Mouse (Mus musculus) limb, embryonic 10.5 days (tissue): Measurements from ENCODE around the gene Sost. TPM values are rescaled to one million over a fixed set of nuclear protein-coding genes. Genes with fewer than 3 reads are reported as not detected.

ENCODE experiments used
- DNase-seq: peaks from one replicate; pipeline ENCODE4 v3.0.0-alpha.2; 2017; ENCODE audit warnings: low spot score
- H3K27ac ChIP-seq: fragments of 300-500 bp; sonication (generic); 2 replicates; pipeline ENCODE4 v1.5.1; 2016; ENCODE audit warnings: mild to moderate bottlenecking
- H3K27me3 ChIP-seq: fragments of 300-500 bp; sonication (generic); 2 replicates; pipeline ENCODE4 v1.6.1; 2016; ENCODE audit warnings: low read depth, mild to moderate bottlenecking; ENCODE audit not compliant: poor library complexity, severe bottlenecking
- H3K36me3 ChIP-seq: fragments of 300-500 bp; sonication (generic); 2 replicates; pipeline ENCODE4 v1.6.1; 2016; ENCODE audit warnings: mild to moderate bottlenecking, moderate library complexity
- H3K4me1 ChIP-seq: fragments of 300-500 bp; sonication (generic); 2 replicates; pipeline ENCODE4 v1.6.1; 2016
- H3K4me3 ChIP-seq: fragments of 300-500 bp; sonication (generic); 2 replicates; pipeline ENCODE4 v1.5.1; 2016; ENCODE audit warnings: mild to moderate bottlenecking, moderate library complexity
- H3K9me3 ChIP-seq: fragments of 300-500 bp; sonication (generic); replicated peaks from 2 replicates; pipeline ENCODE4 v1.6.1; 2016; ENCODE audit warnings: mild to moderate bottlenecking
- WGBS: fragments of 180-500 bp; shearing (Covaris S2); methylation state at CpG from one replicate; pipeline ENCODE4 v1.1.7; 2016; 5-methylcytosine and 5-hydroxymethylcytosine counted together
- polyA plus RNA-seq: library from polyadenylated mRNA; unstranded; fragments of >200 nt; fragmentation: Nextera tagmentation; extraction: Ambion mirVana; gene quantifications from 2 replicates; pipeline ENCODE4 v1.2.1, GENCODE M21; 2016

The Sost gene
- polyA plus RNA-seq, 1 experiment from 2014 or later, result 1.9 TPM

GRCm38 (mm10) chr11:101963473-101964291 lies 3.1 kb downstream of the Sost start:
- Histone ChIP-seq H3K36me3 (no peaks in the 10 kb centered on the region), H3K4me3 (peak overlapping the region; percentile 61), H3K4me1 (peaks cover 71% of the 10 kb centered on the region), H3K9me3 (no peaks in the 10 kb centered on the region), H3K27me3 (peaks cover 99% of the 10 kb centered on the region), H3K27ac (peak overlapping the region; percentile 80)
- WGBS, result under 1% methylated on average over 78 of the region's 78 CpGs
- DNase-seq, result peak; percentile 76

- no peaks in the 10 kb centered on the region for H3K9me3 ChIP-seq
- H3K4me1 ChIP-seq, result peaks cover 68% of the 10 kb centered on the region
- DNase-seq, result no peak
- WGBS, result 1% methylated on average over 11 of the region's 11 CpGs
- peak overlapping the region; percentile 61 for H3K4me3 ChIP-seq
- H3K36me3 ChIP-seq, result no peaks in the 10 kb centered on the region
- peaks cover 100% of the 10 kb centered on the region for H3K27me3 ChIP-seq
- H3K27ac ChIP-seq, result peak overlapping the region; percentile 80; the same call in 1 of the 2 replicates
Measured at GRCm38 (mm10) chr11:101963043-101963442, 3.8 kb downstream of the Sost start.

GRCm38 (mm10) chr11:101957476-101957875 lies 9.3 kb downstream of the Sost start:
- Histone ChIP-seq H3K4me3 (no peak overlapping the region), H3K4me1 (peaks cover 20% of the 10 kb centered on the region), H3K27ac (no peak overlapping the region), H3K36me3 (no peaks in the 10 kb centered on the region), H3K27me3 (peaks cover 88% of the 10 kb centered on the region), H3K9me3 (no peaks in the 10 kb centered on the region)
- WGBS, result 64% methylated on average over 5 of the region's 5 CpGs
- no peak for DNase-seq

- DNase-seq, result no peak
- H3K27me3 ChIP-seq, result peaks cover 61% of the 10 kb centered on the region
- no peak overlapping the region for H3K4me3 ChIP-seq
- H3K9me3 ChIP-seq, result no peaks in the 10 kb centered on the region
- H3K36me3 ChIP-seq, result no peaks in the 10 kb centered on the region
- H3K4me1 ChIP-seq, result peaks cover 17% of the 10 kb centered on the region
- H3K27ac ChIP-seq, result no peak overlapping the region
- WGBS, result 76% methylated on average over 4 of the region's 4 CpGs
Measured at GRCm38 (mm10) chr11:101953441-101953840, 13.4 kb downstream of the Sost start.

GRCm38 (mm10) chr11:101952541-101953341 lies 14.1 kb downstream of the Sost start:
- 39% methylated on average over 24 of the region's 24 CpGs for WGBS
- Histone ChIP-seq H3K4me1 (peaks cover 18% of the 10 kb centered on the region), H3K27me3 (peaks cover 54% of the 10 kb centered on the region), H3K4me3 (no peak overlapping the region), H3K36me3 (no peaks in the 10 kb centered on the region), H3K9me3 (no peaks in the 10 kb centered on the region), H3K27ac (peak overlapping the region; percentile 25; the same call in 1 of the 2 replicates)
- DNase-seq, result no peak

GRCm38 (mm10) chr11:101950021-101950420 lies 16.8 kb downstream of the Sost start:
- Histone ChIP-seq H3K4me3 (no peak overlapping the region), H3K27ac (no peak overlapping the region), H3K36me3 (no peaks in the 10 kb centered on the region), H3K27me3 (peaks cover 36% of the 10 kb centered on the region), H3K4me1 (peaks cover 25% of the 10 kb centered on the region), H3K9me3 (no peaks in the 10 kb centered on the region)
- 91% methylated on average over 5 of the region's 5 CpGs for WGBS
- no peak for DNase-seq

- Histone ChIP-seq H3K4me1 (peaks cover 16% of the 10 kb centered on the region), H3K36me3 (no peaks in the 10 kb centered on the region), H3K27ac (peak overlapping the region; percentile 59), H3K4me3 (no peak overlapping the region), H3K9me3 (no peaks in the 10 kb centered on the region), H3K27me3 (peaks cover 10% of the 10 kb centered on the region; the same call in 1 of the 2 replicates)
- DNase-seq, result peak; percentile 64
- 20% methylated on average over 5 of the region's 5 CpGs for WGBS
Measured at GRCm38 (mm10) chr11:101946525-101946924, 20.3 kb downstream of the Sost start.

- peaks cover 36% of the 10 kb centered on the region for H3K4me1 ChIP-seq
- WGBS, result 37% methylated on average over 3 of the region's 3 CpGs
- H3K27ac ChIP-seq, result no peak overlapping the region
- H3K9me3 ChIP-seq, result no peaks in the 10 kb centered on the region
- H3K4me3 ChIP-seq, result no peak overlapping the region
- H3K27me3 ChIP-seq, result peaks cover 21% of the 10 kb centered on the region
- no peak for DNase-seq
- no peaks in the 10 kb centered on the region for H3K36me3 ChIP-seq
Measured at GRCm38 (mm10) chr11:101943055-101943454, 23.8 kb downstream of the Sost start.

- peak; percentile 64 for DNase-seq
Measured at GRCm38 (mm10) chr11:101937108-101937507, 29.7 kb downstream of the Sost start.

GRCm38 (mm10) chr11:101936421-101936820 lies 30.4 kb downstream of the Sost start:
- no peak overlapping the region for H3K4me3 ChIP-seq

More at GRCm38 (mm10) chr11:101937108-101937507, 29.7 kb downstream of the Sost start:
- no peaks in the 10 kb centered on the region for H3K36me3 ChIP-seq
- under 1% methylated on average over 32 of the region's 32 CpGs for WGBS
- peaks cover 45% of the 10 kb centered on the region for H3K27me3 ChIP-seq
- H3K4me1 ChIP-seq, result peaks cover 49% of the 10 kb centered on the region
- peak overlapping the region; percentile 54 for H3K4me3 ChIP-seq
- peak overlapping the region; percentile 79 for H3K27ac ChIP-seq
- no peaks in the 10 kb centered on the region for H3K9me3 ChIP-seq

GRCm38 (mm10) chr11:101935743-101936142 lies 31.1 kb downstream of the Sost start:
- H3K27me3 ChIP-seq, result peaks cover 45% of the 10 kb centered on the region
- no peak overlapping the region for H3K4me3 ChIP-seq
- DNase-seq, result no peak
- no peaks in the 10 kb centered on the region for H3K9me3 ChIP-seq
- WGBS, result 69% methylated on average over 3 of the region's 3 CpGs
- no peak overlapping the region for H3K27ac ChIP-seq
- H3K36me3 ChIP-seq, result no peaks in the 10 kb centered on the region
- peaks cover 43% of the 10 kb centered on the region for H3K4me1 ChIP-seq

More at GRCm38 (mm10) chr11:101936421-101936820, 30.4 kb downstream of the Sost start:
- no peaks in the 10 kb centered on the region for H3K36me3 ChIP-seq
- DNase-seq, result no peak
- H3K27ac ChIP-seq, result no peak overlapping the region
- no peaks in the 10 kb centered on the region for H3K9me3 ChIP-seq
- peaks cover 45% of the 10 kb centered on the region for H3K27me3 ChIP-seq
- 25% methylated on average over 7 of the region's 7 CpGs for WGBS
- H3K4me1 ChIP-seq, result peaks cover 49% of the 10 kb centered on the region

- H3K4me3 ChIP-seq, result no peak overlapping the region
- H3K9me3 ChIP-seq, result no peaks in the 10 kb centered on the region
- H3K4me1 ChIP-seq, result peaks cover 31% of the 10 kb centered on the region
- H3K27me3 ChIP-seq, result peaks cover 19% of the 10 kb centered on the region
- H3K36me3 ChIP-seq, result no peaks in the 10 kb centered on the region
- H3K27ac ChIP-seq, result 0 out of 2 replicates have a peak overlapping the region, but pooled peaks have one; percentile 14
- no peak for DNase-seq
- 59% methylated on average over 4 of the region's 4 CpGs for WGBS
Measured at GRCm38 (mm10) chr11:101931978-101932377, 34.8 kb downstream of the Sost start.
